Mouse (Mus musculus): ENCODE measurements around the gene Ism2. TPM values are rescaled to one million over a fixed set of nuclear protein-coding genes. Genes with fewer than 3 reads are reported as not detected.
A peak's percentile ranks its signal among the peaks of the same experiment; 100 is the strongest.

Gene Ism2
- polyA plus RNA-seq, 1 experiment from 2014 or later: 1.1 TPM

GRCm38 (mm10) chr12:87266108-87266826 lies 33.2 kb downstream of the Ism2 start, which contains the start of the genes Vipas39 and Ahsa1:
TSS of gene Vipas39 (minus strand) at chr12:87266256.
TSS of gene Ahsa1 (plus strand) at chr12:87266479.
- Histone ChIP-seq H3K27me3 (no peaks in the 10 kb centered on the region), H3K4me2 (peak within 1 kb of the TSS; percentile 79), H3K9ac (peak within 1 kb of the TSS; percentile 84), H3K4me1 (peaks cover 17% of the 10 kb centered on the region), H3K36me3 (peaks cover 55% of the 10 kb centered on the region), H3K9me3 (replicated peaks) (no peaks in the 10 kb centered on the region), H3K4me3 (replicated peaks) (peak within 1 kb of the TSS; percentile 76), H3K27ac (peak within 1 kb of the TSS; percentile 94)
- under 1% methylated on average over 31 of the region's 31 CpGs for WGBS
- ATAC-seq (replicated peaks; ENCODE audit: low FRiP score): peak; percentile 97

GRCm38 (mm10) chr12:87265444-87265843 lies 34.1 kb downstream of the Ism2 start:
- Histone ChIP-seq H3K27ac (peak overlapping the region; percentile 94), H3K4me2 (peak overlapping the region; percentile 68)
- 13% methylated on average over 11 of the region's 11 CpGs for WGBS

GRCm38 (mm10) chr12:87260562-87260961 lies 38.9 kb downstream of the Ism2 start:
- Histone ChIP-seq H3K9ac (no peak overlapping the region), H3K36me3 (peaks cover 76% of the 10 kb centered on the region), H3K4me1 (peaks cover 7% of the 10 kb centered on the region; the same call in 1 of the 2 replicates), H3K27me3 (no peaks in the 10 kb centered on the region), H3K9me3 (replicated peaks) (no peaks in the 10 kb centered on the region), H3K4me2 (no peak overlapping the region), H3K4me3 (replicated peaks) (no peak overlapping the region), H3K27ac (no peak overlapping the region)
- ATAC-seq (replicated peaks; ENCODE audit: low FRiP score): no peak
- WGBS: 92% methylated on average over 8 of the region's 8 CpGs

More at GRCm38 (mm10) chr12:87265444-87265843, 34.1 kb downstream of the Ism2 start:
- ATAC-seq (replicated peaks; ENCODE audit: low FRiP score): no peak
- H3K4me3 ChIP-seq (replicated peaks): peak overlapping the region; percentile 76
- no peaks in the 10 kb centered on the region for H3K27me3 ChIP-seq
- no peaks in the 10 kb centered on the region for H3K9me3 ChIP-seq (replicated peaks)
- peaks cover 55% of the 10 kb centered on the region for H3K36me3 ChIP-seq
- H3K4me1 ChIP-seq: peaks cover 17% of the 10 kb centered on the region
- peak overlapping the region; percentile 84 for H3K9ac ChIP-seq

GRCm38 (mm10) chr12:87256629-87257028 lies 42.9 kb downstream of the Ism2 start:
- no peak overlapping the region for H3K4me2 ChIP-seq
- H3K36me3 ChIP-seq: peaks cover 89% of the 10 kb centered on the region
- H3K4me3 ChIP-seq (replicated peaks): no peak overlapping the region
- no peak overlapping the region for H3K27ac ChIP-seq
- H3K4me1 ChIP-seq: no peaks in the 10 kb centered on the region
- H3K27me3 ChIP-seq: no peaks in the 10 kb centered on the region
- WGBS: 93% methylated on average over 5 of the region's 5 CpGs
- no peak for ATAC-seq (replicated peaks; ENCODE audit: low FRiP score)
- H3K9me3 ChIP-seq (replicated peaks): no peaks in the 10 kb centered on the region
- H3K9ac ChIP-seq: no peak overlapping the region

- no peaks in the 10 kb centered on the region for H3K9me3 ChIP-seq (replicated peaks)
- H3K4me2 ChIP-seq: no peak overlapping the region
- no peaks in the 10 kb centered on the region for H3K27me3 ChIP-seq
- no peak overlapping the region for H3K9ac ChIP-seq
- no peak overlapping the region for H3K4me3 ChIP-seq (replicated peaks)
- peaks cover 95% of the 10 kb centered on the region for H3K36me3 ChIP-seq
- no peak for ATAC-seq (replicated peaks; ENCODE audit: low FRiP score)
- WGBS: 94% methylated on average over 6 of the region's 6 CpGs
- H3K27ac ChIP-seq: no peak overlapping the region
- no peaks in the 10 kb centered on the region for H3K4me1 ChIP-seq
Measured at GRCm38 (mm10) chr12:87253878-87254277, 45.6 kb downstream of the Ism2 start.

- H3K4me2 ChIP-seq: no peak overlapping the region
- no peaks in the 10 kb centered on the region for H3K9me3 ChIP-seq (replicated peaks)
- H3K4me3 ChIP-seq (replicated peaks): no peak overlapping the region
- no peak overlapping the region for H3K27ac ChIP-seq
- 89% methylated on average over 6 of the region's 6 CpGs for WGBS
- no peak for ATAC-seq (replicated peaks; ENCODE audit: low FRiP score)
- peaks cover 90% of the 10 kb centered on the region for H3K36me3 ChIP-seq
- H3K4me1 ChIP-seq: no peaks in the 10 kb centered on the region
- H3K27me3 ChIP-seq: no peaks in the 10 kb centered on the region
- no peak overlapping the region for H3K9ac ChIP-seq
Measured at GRCm38 (mm10) chr12:87250161-87250560, 49.3 kb downstream of the Ism2 start.

GRCm38 (mm10) chr12:87238632-87239031 lies 60.9 kb downstream of the Ism2 start, which contains the start of gene Noxred1:
TSS of gene Noxred1 (minus strand) at chr12:87238732.
- peaks cover 47% of the 10 kb centered on the region for H3K36me3 ChIP-seq
- H3K9me3 ChIP-seq (replicated peaks): no peaks in the 10 kb centered on the region
- no peaks in the 10 kb centered on the region for H3K27me3 ChIP-seq
- no peak for ATAC-seq (replicated peaks; ENCODE audit: low FRiP score)
- H3K4me2 ChIP-seq: no peak within 1 kb of the TSS
- no peak within 1 kb of the TSS for H3K27ac ChIP-seq
- no peak within 1 kb of the TSS for H3K4me3 ChIP-seq (replicated peaks)
- H3K9ac ChIP-seq: no peak within 1 kb of the TSS
- H3K4me1 ChIP-seq: no peaks in the 10 kb centered on the region
- WGBS: 88% methylated on average over 1 of the region's 1 CpGs

GRCm38 (mm10) chr12:87236882-87237483 lies 62.5 kb downstream of the Ism2 start:
- 89% methylated on average over 5 of the region's 5 CpGs for WGBS
- peaks cover 39% of the 10 kb centered on the region for H3K36me3 ChIP-seq
- no peak overlapping the region for H3K4me3 ChIP-seq (replicated peaks)
- no peaks in the 10 kb centered on the region for H3K4me1 ChIP-seq
- no peak overlapping the region for H3K4me2 ChIP-seq
- ATAC-seq (replicated peaks; ENCODE audit: low FRiP score): no peak
- no peaks in the 10 kb centered on the region for H3K9me3 ChIP-seq (replicated peaks)
- H3K9ac ChIP-seq: no peak overlapping the region
- no peak overlapping the region for H3K27ac ChIP-seq
- H3K27me3 ChIP-seq: no peaks in the 10 kb centered on the region

- Histone ChIP-seq H3K36me3 (no peaks in the 10 kb centered on the region), H3K27ac (no peak overlapping the region), H3K4me2 (no peak overlapping the region), H3K27me3 (no peaks in the 10 kb centered on the region), H3K9me3 (replicated peaks) (no peaks in the 10 kb centered on the region), H3K4me1 (no peaks in the 10 kb centered on the region), H3K9ac (no peak overlapping the region), H3K4me3 (replicated peaks) (no peak overlapping the region)
- no peak for ATAC-seq (replicated peaks; ENCODE audit: low FRiP score)
Measured at GRCm38 (mm10) chr12:87230379-87230895, 69.1 kb downstream of the Ism2 start.

GRCm38 (mm10) chr12:87229633-87230032 lies 69.9 kb downstream of the Ism2 start:
- H3K9ac ChIP-seq: no peak overlapping the region
- no peak overlapping the region for H3K27ac ChIP-seq
- H3K9me3 ChIP-seq (replicated peaks): no peaks in the 10 kb centered on the region
- 82% methylated on average over 2 of the region's 2 CpGs for WGBS
- no peak overlapping the region for H3K4me3 ChIP-seq (replicated peaks)
- ATAC-seq (replicated peaks; ENCODE audit: low FRiP score): no peak
- H3K27me3 ChIP-seq: no peaks in the 10 kb centered on the region
- no peaks in the 10 kb centered on the region for H3K4me1 ChIP-seq
- H3K36me3 ChIP-seq: no peaks in the 10 kb centered on the region
- no peak overlapping the region for H3K4me2 ChIP-seq

All from kidney, embryonic 15.5 days (tissue).